Mouse (Mus musculus) kidney, adult 2 months (tissue): Measurements from ENCODE around the gene Duox1.

ENCODE experiments used
- CTCF ChIP-seq: fragments of 200-500 bp; conservative IDR thresholded peaks from 2 replicates; pipeline ENCODE4 v1.5.1; 2011; ENCODE audit warnings: low read depth, mild to moderate bottlenecking, control low read depth, low read length, moderate library complexity, mixed read lengths; ENCODE audit not compliant: insufficient read depth, insufficient read length
- POLR2A ChIP-seq: fragments of 200-500 bp; IDR thresholded peaks from one replicate; pipeline ENCODE4 v1.6.1; 2011; ENCODE audit warnings: low read depth, low read length, control low read depth

- TF ChIP-seq CTCF = no peak
- TF ChIP-seq POLR2A = no peak
Measured at GRCm38 (mm10) chr2:122361181-122361580, 45.7 kb downstream of the Duox1 start.
